Mouse (Mus musculus): ENCODE results near the gene Gsg1. TPM values are rescaled to one million over a fixed set of nuclear protein-coding genes. Genes with fewer than 3 reads are reported as not detected.

Gsg1 gene
- total and polyA plus RNA-seq, 3 experiments: not detected

DNA sequence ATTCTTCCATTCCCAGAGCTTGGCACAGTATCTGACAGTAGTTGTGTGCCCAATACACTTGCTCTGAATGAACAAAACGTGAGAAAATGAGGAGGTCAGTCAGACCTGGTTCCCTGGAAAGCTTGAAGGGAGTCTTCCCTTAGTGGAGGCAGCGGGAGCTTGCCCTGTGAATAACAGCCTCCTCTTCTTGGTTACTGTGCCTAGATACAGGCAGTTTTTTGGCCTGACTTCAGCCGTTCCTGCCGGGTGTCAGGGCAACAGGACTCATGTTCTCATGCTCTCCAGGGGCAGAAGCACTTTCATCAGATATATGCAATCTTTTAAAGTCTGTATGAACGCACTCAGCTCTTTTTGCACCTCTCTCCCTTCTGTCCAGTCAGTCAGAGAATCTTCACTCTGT is 25.1 kb upstream of the Gsg1 start:
- TF ChIP-seq RCOR1 (IDR thresholded peaks at IDR 0.05; ENCODE audit: low read depth, low read length) (no peak), TAL1 (IDR thresholded peaks at IDR 0.05; ENCODE audit: low read length) (no peak), RAD21 (IDR thresholded peaks at IDR 0.05; ENCODE audit: low read depth, low read length) (no peak), ELF1 (IDR thresholded peaks at IDR 0.05; ENCODE audit: low read depth, low read length) (no peak), MXI1 (IDR thresholded peaks at IDR 0.05; ENCODE audit: low read depth, low read length) (no peak), SIN3A (IDR thresholded peaks at IDR 0.05; ENCODE audit: low read length) (no peak), ETS1 (IDR thresholded peaks at IDR 0.05; ENCODE audit: low read depth, low read length) (no peak), POLR2A (IDR thresholded peaks at IDR 0.05; ENCODE audit: control insufficient read depth in 1 of 2, insufficient read depth in 1 of 2, low read depth in 1 of 2, low read length in 2 of 2, poor library complexity in 1 of 2) (no peak), MYB (IDR thresholded peaks at IDR 0.05; ENCODE audit: low read depth, low read length) (no peak), USF2 (IDR thresholded peaks at IDR 0.05; ENCODE audit: borderline replicate concordance in 1 of 2, insufficient read depth in 1 of 2, low read depth in 1 of 2, low read length in 2 of 2) (no peak), E2F4 (IDR thresholded peaks at IDR 0.05; ENCODE audit: borderline replicate concordance, low read depth, low read length) (no peak), MYC (IDR thresholded peaks at IDR 0.05; ENCODE audit: low read depth, low read length) (no peak), MEF2A (IDR thresholded peaks at IDR 0.05; ENCODE audit: extremely low read depth, insufficient replicate concordance, low read depth, low read length, poor library complexity, severe bottlenecking) (no peak), USF1 (IDR thresholded peaks at IDR 0.05; ENCODE audit: low read depth, low read length) (no peak), CHD1 (IDR thresholded peaks at IDR 0.05; ENCODE audit: low read depth, low read length) (no peak), TBP (IDR thresholded peaks at IDR 0.05; ENCODE audit: low read depth, low read length) (no peak), TCF12 (IDR thresholded peaks at IDR 0.05; ENCODE audit: low read depth, low read length) (no peak), ZC3H11A (IDR thresholded peaks at IDR 0.05; ENCODE audit: low read depth, low read length) (no peak), JUND (IDR thresholded peaks at IDR 0.05; ENCODE audit: low read depth, low read length) (no peak), MAZ (IDR thresholded peaks at IDR 0.05; ENCODE audit: low read depth, low read length) (no peak)
- H3K79me2 ChIP-seq (ENCODE audit: control insufficient read depth, insufficient read depth, low read length, poor library complexity): no peaks in the 10 kb centered on the region
- H3K9me3 ChIP-seq (replicated peaks; ENCODE audit: insufficient read depth, low read length): no peaks in the 10 kb centered on the region
- no peaks in the 10 kb centered on the region for H3K4me1 ChIP-seq (ENCODE audit: control insufficient read depth in 1 of 2, insufficient read depth in 2 of 2, low read length in 2 of 2)
- no peak overlapping the region for H3K27ac ChIP-seq (ENCODE audit: control insufficient read depth, low read depth, low read length)
- DNase-seq (ENCODE audit: low read depth, low spot score): no peak
- H3K36me3 ChIP-seq (ENCODE audit: control insufficient read depth in 1 of 2, insufficient read depth in 2 of 2, low read length in 2 of 2): no peaks in the 10 kb centered on the region
- H3K9ac ChIP-seq (ENCODE audit: control insufficient read depth, low read depth, low read length, poor library complexity, severe bottlenecking): no peak overlapping the region
- no peak overlapping the region for H3K4me3 ChIP-seq (ENCODE audit: control insufficient read depth in 1 of 2, insufficient read depth in 1 of 2, low read depth in 2 of 2, low read length in 2 of 2)
- H3K27me3 ChIP-seq (ENCODE audit: control insufficient read depth in 1 of 2, insufficient read depth in 2 of 2, low read length in 2 of 2): no peaks in the 10 kb centered on the region; a peak in 1 of 4 replicates

- TF ChIP-seq USF2 (IDR thresholded peaks at IDR 0.05; ENCODE audit: borderline replicate concordance in 1 of 2, insufficient read depth in 1 of 2, low read depth in 1 of 2, low read length in 2 of 2): no peak
- Histone ChIP-seq H3K27ac (ENCODE audit: control insufficient read depth, low read depth, low read length) (no peak overlapping the region), H3K4me3 (ENCODE audit: control insufficient read depth in 1 of 2, insufficient read depth in 1 of 2, low read depth in 2 of 2, low read length in 2 of 2) (no peak overlapping the region)
Measured at GRCm38 (mm10) chr6:135278302-135278701, 24.2 kb upstream of the Gsg1 start.

More at GRCm38 (mm10) chr6:135278302-135278701, 24.2 kb upstream of the Gsg1 start:
- no peak overlapping the region for H3K9ac ChIP-seq (ENCODE audit: control insufficient read depth, low read depth, low read length, poor library complexity, severe bottlenecking)
- H3K27me3 ChIP-seq (ENCODE audit: control insufficient read depth in 1 of 2, insufficient read depth in 2 of 2, low read length in 2 of 2): no peaks in the 10 kb centered on the region; a peak in 1 of 4 replicates
- no peak for DNase-seq (ENCODE audit: low read depth, low spot score)
- no peaks in the 10 kb centered on the region for H3K79me2 ChIP-seq (ENCODE audit: control insufficient read depth, insufficient read depth, low read length, poor library complexity)
- H3K9me3 ChIP-seq (replicated peaks; ENCODE audit: insufficient read depth, low read length): no peaks in the 10 kb centered on the region
- H3K36me3 ChIP-seq (ENCODE audit: control insufficient read depth in 1 of 2, insufficient read depth in 2 of 2, low read length in 2 of 2): no peaks in the 10 kb centered on the region
- no peaks in the 10 kb centered on the region for H3K4me1 ChIP-seq (ENCODE audit: control insufficient read depth in 1 of 2, insufficient read depth in 2 of 2, low read length in 2 of 2)

All from MEL (cell line).